Mouse (Mus musculus): Measurements from ENCODE around the gene Plod1. TPM values are rescaled to one million over a fixed set of nuclear protein-coding genes. Genes with fewer than 3 reads are reported as not detected.
A peak's percentile ranks its signal among the peaks of the same experiment; 100 is the strongest.

The Plod1 gene
- total RNA-seq, 1 experiment, result 26.2 TPM

DNA sequence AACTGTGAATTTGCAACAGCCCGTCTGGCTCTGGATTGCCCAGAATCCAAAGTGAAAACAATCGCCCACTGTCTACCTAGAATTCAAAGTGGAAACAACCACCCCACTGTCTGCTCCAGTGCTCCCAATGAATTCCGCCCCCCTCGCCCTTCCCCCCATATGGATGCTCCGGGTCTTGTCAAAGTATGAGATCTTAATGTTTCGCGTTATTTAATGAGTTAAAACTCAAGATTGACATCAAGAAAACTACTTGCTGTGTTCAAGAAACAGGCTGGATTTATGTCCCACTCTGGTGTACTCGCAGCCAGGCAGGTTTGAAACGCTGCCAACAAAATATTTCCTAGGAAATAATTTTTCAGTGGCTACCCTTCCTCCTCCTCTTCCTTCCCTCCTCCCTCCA, 3.5 kb upstream of the Plod1 start:
- no peak overlapping the region for H3K9ac ChIP-seq (ENCODE audit: insufficient read depth, low read depth, low read length, poor library complexity, severe bottlenecking)
- no peak for TF ChIP-seq MAFK (IDR thresholded peaks at IDR 0.05; ENCODE audit: insufficient read depth, low read depth, low read length)
- no peak for TF ChIP-seq ZNF384 (IDR thresholded peaks at IDR 0.05; ENCODE audit: low read depth, low read length)
- TF ChIP-seq CHD2 (IDR thresholded peaks at IDR 0.05; ENCODE audit: low read depth, low read length), result no peak
- TF ChIP-seq HCFC1 (IDR thresholded peaks at IDR 0.05; ENCODE audit: borderline replicate concordance, insufficient read depth, low read length), result no peak
- TF ChIP-seq ZC3H11A (IDR thresholded peaks at IDR 0.05; ENCODE audit: borderline replicate concordance, low read depth, low read length), result no peak
- no peaks in the 10 kb centered on the region for H3K9me3 ChIP-seq (ENCODE audit: control insufficient read depth, insufficient read depth, low read depth, low read length)
- in situ Hi-C loops (cut with MboI; ENCODE audit: low sequenced_read_pairs in 2 of 2, unreplicated experiment in 2 of 2), result no loop called here
- peaks cover 11 to 20% of the 10 kb centered on the region in 2 experiments for H3K4me1 ChIP-seq (ENCODE audit: control insufficient read depth in 2 of 2, insufficient read depth in 2 of 2, low read length in 2 of 2, poor library complexity in 1 of 2)
- H3K36me3 ChIP-seq (ENCODE audit: control insufficient read depth, insufficient read depth, low read length, poor library complexity, severe bottlenecking), result peaks cover 12% of the 10 kb centered on the region
- H3K27ac ChIP-seq (ENCODE audit: insufficient read depth, low read depth, low read length, poor library complexity, severe bottlenecking), result no peak overlapping the region
- no peak overlapping the region for H3K4me3 ChIP-seq (ENCODE audit: insufficient read depth in 1 of 2, low read depth in 1 of 2, low read length in 2 of 2, poor library complexity in 1 of 2, severe bottlenecking in 1 of 2)
- no peak for DNase-seq (ENCODE audit: low read depth, low spot score)

DNA sequence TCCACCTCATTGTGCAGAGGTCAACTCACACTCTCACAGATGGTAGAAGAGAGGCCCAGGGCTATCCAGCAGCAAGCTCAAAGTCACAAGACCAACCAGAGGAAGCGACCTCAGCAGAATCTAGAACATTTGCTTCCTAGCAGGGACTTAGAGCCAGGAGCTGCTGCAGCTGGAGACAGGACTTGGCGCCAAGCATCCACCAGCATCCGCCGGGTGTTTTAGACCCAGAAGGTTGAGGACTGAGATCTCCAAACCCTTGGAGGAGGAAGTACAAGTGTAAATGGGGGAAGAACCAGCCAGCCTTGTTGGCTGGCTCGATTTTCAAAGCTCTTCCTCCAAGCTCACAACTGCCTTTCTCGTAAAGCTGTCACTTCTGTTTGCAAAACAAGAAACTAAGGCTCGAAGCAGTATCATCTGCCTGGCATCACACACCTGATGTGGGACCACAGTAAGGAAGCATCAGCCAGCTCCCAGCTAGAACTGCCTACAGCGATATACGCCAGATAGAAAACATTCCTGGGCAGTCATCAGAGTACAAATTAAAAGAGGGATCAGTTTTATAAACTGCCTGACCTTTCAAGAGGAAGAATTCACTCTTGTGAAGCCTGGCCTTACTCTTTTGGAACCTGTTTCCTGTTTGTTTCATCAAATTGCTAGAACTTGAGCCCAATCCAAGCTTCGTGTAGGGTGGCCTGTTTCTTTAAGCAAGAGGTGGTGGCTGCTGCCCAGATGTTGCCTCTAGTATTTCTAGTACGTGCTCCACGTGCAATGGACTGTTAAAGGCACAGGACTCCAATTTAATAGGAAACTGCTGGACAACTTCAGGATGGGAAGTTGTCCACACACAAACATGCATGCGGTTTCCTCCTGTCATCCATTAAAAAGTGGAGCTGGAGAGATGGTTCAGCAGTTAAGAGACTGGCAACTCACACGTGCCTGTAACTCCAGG, 1.9 kb upstream of the Plod1 start:
- in situ Hi-C loops (cut with MboI; ENCODE audit: low sequenced_read_pairs in 2 of 2, unreplicated experiment in 2 of 2), result no loop called here
- H3K27ac ChIP-seq (ENCODE audit: insufficient read depth, low read depth, low read length, poor library complexity, severe bottlenecking), result no peak overlapping the region

DNA sequence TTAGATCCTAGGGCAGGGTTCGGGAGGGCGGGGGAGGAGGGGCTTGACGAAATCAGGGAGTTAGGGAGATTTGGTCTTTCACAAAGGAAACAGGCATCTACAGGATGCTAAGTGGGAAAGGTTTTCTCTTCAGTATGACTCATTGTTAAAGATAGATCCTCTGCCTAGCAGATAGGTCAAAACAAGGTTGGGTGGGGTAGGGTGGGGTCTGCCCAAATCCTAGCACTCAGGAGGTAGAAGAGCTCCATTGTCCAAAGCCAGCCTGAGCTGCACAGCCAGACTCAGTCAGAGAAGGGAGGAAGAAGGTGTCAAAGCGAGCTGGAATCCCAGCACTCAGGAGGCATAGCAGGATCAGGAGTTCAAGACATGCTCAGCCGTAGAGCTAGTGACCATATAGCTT, 919 bp upstream of the Plod1 start:
- no peak for DNase-seq (ENCODE audit: low read depth, low spot score)
- no peak for TF ChIP-seq HCFC1 (IDR thresholded peaks at IDR 0.05; ENCODE audit: borderline replicate concordance, insufficient read depth, low read length)
- TF ChIP-seq ZC3H11A (IDR thresholded peaks at IDR 0.05; ENCODE audit: borderline replicate concordance, low read depth, low read length), result no peak
- no peak for TF ChIP-seq CHD2 (IDR thresholded peaks at IDR 0.05; ENCODE audit: low read depth, low read length)
- TF ChIP-seq ZNF384 (IDR thresholded peaks at IDR 0.05; ENCODE audit: low read depth, low read length), result no peak
- TF ChIP-seq MAFK (IDR thresholded peaks at IDR 0.05; ENCODE audit: insufficient read depth, low read depth, low read length), result no peak
- Histone ChIP-seq H3K36me3 (ENCODE audit: control insufficient read depth, insufficient read depth, low read length, poor library complexity, severe bottlenecking) (no peaks in the 10 kb centered on the region), H3K9ac (ENCODE audit: insufficient read depth, low read depth, low read length, poor library complexity, severe bottlenecking) (no peak overlapping the region), H3K4me3 (ENCODE audit: insufficient read depth in 1 of 2, low read depth in 1 of 2, low read length in 2 of 2, poor library complexity in 1 of 2, severe bottlenecking in 1 of 2) (peak overlapping the region in 1 of 2 experiments; percentile 68; a peak in 1 of 4 replicates), H3K27ac (ENCODE audit: insufficient read depth, low read depth, low read length, poor library complexity, severe bottlenecking) (no peak overlapping the region), H3K4me1 (ENCODE audit: control insufficient read depth in 2 of 2, insufficient read depth in 2 of 2, low read length in 2 of 2, poor library complexity in 1 of 2) (peaks cover 11 to 24% of the 10 kb centered on the region in 2 experiments), H3K9me3 (ENCODE audit: control insufficient read depth, insufficient read depth, low read depth, low read length) (no peaks in the 10 kb centered on the region)
- in situ Hi-C loops (cut with MboI; ENCODE audit: low sequenced_read_pairs in 2 of 2, unreplicated experiment in 2 of 2), result no loop called here

More for the DNA sequence above, 1.9 kb upstream of the Plod1 start:
- Histone ChIP-seq H3K36me3 (ENCODE audit: control insufficient read depth, insufficient read depth, low read length, poor library complexity, severe bottlenecking) (no peaks in the 10 kb centered on the region; the same call in 1 of the 2 replicates), H3K4me1 (ENCODE audit: control insufficient read depth in 2 of 2, insufficient read depth in 2 of 2, low read length in 2 of 2, poor library complexity in 1 of 2) (peaks cover 11 to 24% of the 10 kb centered on the region in 2 experiments), H3K4me3 (ENCODE audit: insufficient read depth in 1 of 2, low read depth in 1 of 2, low read length in 2 of 2, poor library complexity in 1 of 2, severe bottlenecking in 1 of 2) (no peak overlapping the region), H3K9ac (ENCODE audit: insufficient read depth, low read depth, low read length, poor library complexity, severe bottlenecking) (no peak overlapping the region), H3K9me3 (ENCODE audit: control insufficient read depth, insufficient read depth, low read depth, low read length) (no peaks in the 10 kb centered on the region)
- TF ChIP-seq HCFC1 (IDR thresholded peaks at IDR 0.05; ENCODE audit: borderline replicate concordance, insufficient read depth, low read length) (no peak), ZC3H11A (IDR thresholded peaks at IDR 0.05; ENCODE audit: borderline replicate concordance, low read depth, low read length) (no peak), ZNF384 (IDR thresholded peaks at IDR 0.05; ENCODE audit: low read depth, low read length) (no peak), MAFK (IDR thresholded peaks at IDR 0.05; ENCODE audit: insufficient read depth, low read depth, low read length) (no peak), CHD2 (IDR thresholded peaks at IDR 0.05; ENCODE audit: low read depth, low read length) (no peak)
- no peak for DNase-seq (ENCODE audit: low read depth, low spot score)

DNA sequence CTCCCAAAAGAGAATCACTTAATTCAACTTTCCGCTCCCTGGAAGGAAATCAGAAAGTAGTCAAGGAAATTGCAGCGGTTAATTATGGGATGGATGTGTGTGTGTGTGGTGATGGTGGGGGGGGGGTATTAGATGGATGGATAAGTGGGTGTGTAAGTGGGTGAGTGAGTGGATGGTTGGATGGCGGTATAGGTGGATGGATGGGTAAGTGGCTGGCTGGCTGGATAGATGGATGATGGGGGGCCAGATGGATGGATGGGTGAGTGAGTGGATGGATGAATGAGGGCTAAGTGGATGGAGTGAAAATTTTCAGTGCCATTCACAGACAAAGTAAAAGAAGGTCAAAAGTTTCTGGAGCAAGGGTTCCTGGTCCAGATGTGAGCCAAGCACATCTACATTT, 454 bp upstream of the Plod1 start:
- Histone ChIP-seq H3K36me3 (ENCODE audit: control insufficient read depth, insufficient read depth, low read length, poor library complexity, severe bottlenecking) (no peaks in the 10 kb centered on the region), H3K4me3 (ENCODE audit: insufficient read depth in 1 of 2, low read depth in 1 of 2, low read length in 2 of 2, poor library complexity in 1 of 2, severe bottlenecking in 1 of 2) (peak overlapping the region; percentile 68 to 90), H3K4me1 (ENCODE audit: control insufficient read depth in 2 of 2, insufficient read depth in 2 of 2, low read length in 2 of 2, poor library complexity in 1 of 2) (peaks cover 11 to 24% of the 10 kb centered on the region in 2 experiments), H3K9me3 (ENCODE audit: control insufficient read depth, insufficient read depth, low read depth, low read length) (no peaks in the 10 kb centered on the region), H3K9ac (ENCODE audit: insufficient read depth, low read depth, low read length, poor library complexity, severe bottlenecking) (peak overlapping the region; percentile 88; the same call in 1 of the 2 replicates), H3K27ac (ENCODE audit: insufficient read depth, low read depth, low read length, poor library complexity, severe bottlenecking) (no peak overlapping the region)
- TF ChIP-seq CHD2 (IDR thresholded peaks at IDR 0.05; ENCODE audit: low read depth, low read length), result no peak
- no peak for DNase-seq (ENCODE audit: low read depth, low spot score)
- in situ Hi-C loops (cut with MboI; ENCODE audit: low sequenced_read_pairs in 2 of 2, unreplicated experiment in 2 of 2), result no loop called here
